Mouse (Mus musculus) limb, embryonic 14.5 days (tissue): ENCODE data around the gene Rab25. TPM values are rescaled to one million over a fixed set of nuclear protein-coding genes. Genes with fewer than 3 reads are reported as not detected.

Experiments used
- ATAC-seq: fragments of 200-750 bp; cut with Nextera tagmentation; 2 replicates; pipeline ENCODE4 v1.8.0; 2017; ENCODE audit warnings: low read depth, moderate number of reproducible peaks, moderate TSS enrichment; ENCODE audit not compliant: low FRiP score
- DNase-seq: peaks from one replicate; pipeline ENCODE4 v3.0.0-alpha.2; 2015; ENCODE audit warnings: low spot score
- H3K27ac ChIP-seq: fragments of 300-500 bp; sonication (generic); replicated peaks from 2 replicates; pipeline ENCODE4 v1.5.1; 2014; ENCODE audit warnings: low read depth, mild to moderate bottlenecking, low read length, moderate library complexity, mixed read lengths
- H3K27me3 ChIP-seq: fragments of 300-500 bp; sonication (generic); 2 replicates; pipeline ENCODE4 v1.6.1; 2014; ENCODE audit warnings: low read length, mixed read lengths; ENCODE audit not compliant: control insufficient read depth, insufficient read depth
- H3K36me3 ChIP-seq: fragments of 300-500 bp; sonication (generic); 2 replicates; pipeline ENCODE4 v1.6.1; 2014; ENCODE audit warnings: mild to moderate bottlenecking, low read length, moderate library complexity, mixed read lengths; ENCODE audit not compliant: control insufficient read depth, insufficient read depth
- H3K4me1 ChIP-seq: fragments of 300-500 bp; sonication (generic); 2 replicates; pipeline ENCODE4 v1.6.1; 2014; ENCODE audit warnings: antibody characterized with exemption, low read length, mixed read lengths; ENCODE audit not compliant: control insufficient read depth, insufficient read depth
- H3K4me2 ChIP-seq: fragments of 300-500 bp; sonication (generic); replicated peaks from 2 replicates; pipeline ENCODE4 v1.6.1; 2014; ENCODE audit warnings: low read depth, mild to moderate bottlenecking, low read length, moderate library complexity; ENCODE audit not compliant: severe bottlenecking
- H3K4me3 ChIP-seq: fragments of 300-500 bp; sonication (generic); replicated peaks from 2 replicates; pipeline ENCODE4 v1.5.1; 2014; ENCODE audit warnings: low read length
- H3K9ac ChIP-seq: fragments of 300-500 bp; sonication (generic); 2 replicates; pipeline ENCODE4 v1.6.1; 2014; ENCODE audit warnings: mild to moderate bottlenecking, low read depth, low read length, moderate library complexity; ENCODE audit not compliant: severe bottlenecking
- H3K9me3 ChIP-seq: fragments of 300-500 bp; sonication (generic); 2 replicates; pipeline ENCODE4 v1.6.1; 2016; ENCODE audit warnings: low read length; ENCODE audit not compliant: control insufficient read depth
- POLR2A ChIP-seq: fragments of 200-500 bp; IDR thresholded peaks from 2 replicates; pipeline ENCODE4 v1.8.0; 2012; ENCODE audit warnings: inconsistent platforms, mild to moderate bottlenecking, moderate library complexity, borderline replicate concordance; ENCODE audit not compliant: insufficient read depth, insufficient read length; ENCODE audit errors: extremely low read depth
- WGBS: fragments of 180-500 bp; shearing (Covaris S2); extraction: QIAGEN DNeasy Blood & Tissue Kit; methylation state at CpG from one replicate; pipeline ENCODE4 v1.1.7; 2014; 5-methylcytosine and 5-hydroxymethylcytosine counted together
- polyA plus RNA-seq, 2 experiments: library from polyadenylated mRNA; depleted of rRNA in 1 of 2; stranded (reverse) in 1 of 2; unstranded in 1 of 2; fragments of >200 nt; fragmentation: Nextera tagmentation in 1 of 2; extraction: Ambion mirVana in 1 of 2; gene quantifications; 2 replicates each; pipeline versions ENCODE4 v1.2.1 to v1.2.3; 2012 to 2014

The Rab25 gene
- polyA plus RNA-seq, 2 experiments, result 35.0 to 70.4 TPM

DNA sequence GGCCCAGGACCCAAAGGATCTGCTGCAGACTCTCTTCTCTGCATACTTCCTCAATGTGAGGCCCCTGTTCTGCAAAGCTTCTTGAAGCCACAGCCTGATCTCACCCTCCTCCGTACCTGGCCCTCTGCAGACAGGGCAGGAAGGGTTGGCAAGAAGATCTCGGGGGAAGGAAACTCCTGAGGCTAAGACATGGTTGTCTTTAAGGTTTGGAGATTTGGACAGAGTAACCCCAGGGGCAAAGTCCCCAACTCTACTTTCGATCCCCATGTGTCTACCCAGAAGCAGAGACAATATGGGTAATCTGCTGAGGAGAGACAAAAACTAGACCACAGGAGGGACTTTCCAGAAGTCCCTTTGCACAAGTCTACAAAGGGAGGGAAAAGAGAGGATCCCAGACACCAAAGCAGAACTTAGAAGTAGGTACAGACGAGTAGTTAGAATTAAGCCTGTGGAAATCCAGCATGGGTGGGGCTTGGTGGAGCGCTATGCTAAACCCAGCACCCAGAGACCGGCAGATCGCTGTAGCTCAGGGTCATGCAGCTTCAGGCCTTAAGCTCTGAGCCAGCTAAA, 34.5 kb downstream of the Rab25 start:
- 70% methylated on average over 7 of the region's 7 CpGs for WGBS
- no peak overlapping the region for H3K4me2 ChIP-seq
- no peak overlapping the region for H3K9ac ChIP-seq
- peak overlapping the region; percentile 77 for H3K27ac ChIP-seq
- ATAC-seq, result no peak
- H3K4me3 ChIP-seq, result no peak overlapping the region
- no peak for TF ChIP-seq POLR2A
- H3K27me3 ChIP-seq, result no peaks in the 10 kb centered on the region
- no peaks in the 10 kb centered on the region for H3K36me3 ChIP-seq
- DNase-seq, result no peak
- no peaks in the 10 kb centered on the region for H3K9me3 ChIP-seq
- H3K4me1 ChIP-seq, result peaks cover 52% of the 10 kb centered on the region

- H3K4me3 ChIP-seq, result no peak overlapping the region
- no peak for TF ChIP-seq POLR2A
- 29% methylated on average over 12 of the region's 15 CpGs for WGBS
- peaks cover 52% of the 10 kb centered on the region for H3K4me1 ChIP-seq
- H3K27ac ChIP-seq, result peak overlapping the region; percentile 77
- ATAC-seq, result no peak
- peak; percentile 51 for DNase-seq
- H3K36me3 ChIP-seq, result no peaks in the 10 kb centered on the region
- H3K9me3 ChIP-seq, result no peaks in the 10 kb centered on the region
- no peak overlapping the region for H3K9ac ChIP-seq
- H3K27me3 ChIP-seq, result no peaks in the 10 kb centered on the region
- H3K4me2 ChIP-seq, result no peak overlapping the region; the same call in 1 of the 2 replicates
Observed at GRCm38 (mm10) chr3:88512896-88513545, 35.1 kb downstream of the Rab25 start.

DNA sequence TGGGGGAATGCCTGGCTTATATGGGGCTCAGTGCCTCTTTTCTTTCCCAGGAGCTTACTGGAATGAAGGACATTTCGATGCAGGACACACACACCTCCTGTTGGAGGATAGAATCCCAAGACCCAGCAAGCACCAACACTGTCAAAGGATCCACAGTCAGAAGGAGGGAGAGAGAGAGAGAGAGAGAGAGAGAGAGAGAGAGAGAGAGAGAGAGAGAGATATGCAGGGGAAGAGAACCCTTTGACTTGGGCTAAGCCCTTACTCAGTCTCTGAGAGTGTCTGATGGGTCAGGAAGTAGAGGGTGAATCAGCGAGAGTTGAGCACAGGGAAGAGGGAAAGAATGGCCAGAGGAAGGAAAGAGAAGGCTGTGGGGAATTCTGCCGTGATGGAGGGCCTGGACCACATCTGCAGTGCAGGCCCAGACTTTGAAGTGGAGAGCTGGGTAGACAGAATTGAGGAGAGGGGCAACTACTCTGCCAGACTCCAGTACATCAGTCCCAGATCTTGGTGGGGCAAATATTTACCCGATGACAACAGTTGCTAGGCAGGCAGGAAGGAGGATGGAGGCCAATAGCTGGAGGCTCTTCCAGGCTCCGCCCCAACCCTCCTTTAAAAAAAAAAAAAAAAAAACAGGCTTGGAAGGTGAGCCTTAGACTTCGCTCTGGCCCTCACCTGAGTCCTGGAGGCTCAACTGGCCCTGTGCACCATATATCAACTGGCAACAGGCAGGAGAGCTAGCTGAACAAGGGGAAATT, 35.8 kb downstream of the Rab25 start:
- 25% methylated on average over 6 of the region's 6 CpGs for WGBS
- Histone ChIP-seq H3K4me1 (peaks cover 52% of the 10 kb centered on the region), H3K4me2 (no peak overlapping the region; the same call in 1 of the 2 replicates), H3K4me3 (no peak overlapping the region), H3K9ac (no peak overlapping the region), H3K27me3 (no peaks in the 10 kb centered on the region), H3K36me3 (no peaks in the 10 kb centered on the region), H3K9me3 (no peaks in the 10 kb centered on the region), H3K27ac (peak overlapping the region; percentile 77)
- TF ChIP-seq POLR2A, result no peak
- peak; percentile 51 for DNase-seq
- no peak for ATAC-seq

DNA sequence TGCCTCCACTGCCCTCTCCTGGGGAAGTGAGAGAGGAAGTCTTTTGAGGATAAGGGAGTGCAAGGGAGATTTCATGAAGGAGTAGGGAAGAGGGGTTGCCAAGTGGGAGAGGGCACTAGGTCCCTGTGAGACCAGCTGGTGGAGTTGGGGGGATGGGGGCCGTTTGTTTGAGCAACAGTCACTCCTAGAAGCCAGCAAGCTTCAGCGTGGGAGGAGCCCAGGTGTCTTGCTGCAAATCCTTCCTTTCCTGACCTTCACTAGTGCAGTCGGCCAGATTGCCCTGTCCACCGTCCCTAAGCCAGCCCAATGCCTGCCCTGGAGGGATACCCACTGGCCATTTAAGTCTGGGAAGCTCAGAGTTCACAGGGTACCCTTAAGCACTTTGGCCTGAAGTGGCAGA, 36.5 kb downstream of the Rab25 start:
- 58% methylated on average over 4 of the region's 4 CpGs for WGBS
- TF ChIP-seq POLR2A, result no peak
- H3K4me2 ChIP-seq, result no peak overlapping the region
- H3K36me3 ChIP-seq, result no peaks in the 10 kb centered on the region
- H3K9me3 ChIP-seq, result no peaks in the 10 kb centered on the region
- no peaks in the 10 kb centered on the region for H3K27me3 ChIP-seq
- DNase-seq (no peak), ATAC-seq (no peak)
- no peak overlapping the region for H3K4me3 ChIP-seq
- no peak overlapping the region for H3K9ac ChIP-seq
- peaks cover 54% of the 10 kb centered on the region for H3K4me1 ChIP-seq
- peak overlapping the region; percentile 77 for H3K27ac ChIP-seq

DNA sequence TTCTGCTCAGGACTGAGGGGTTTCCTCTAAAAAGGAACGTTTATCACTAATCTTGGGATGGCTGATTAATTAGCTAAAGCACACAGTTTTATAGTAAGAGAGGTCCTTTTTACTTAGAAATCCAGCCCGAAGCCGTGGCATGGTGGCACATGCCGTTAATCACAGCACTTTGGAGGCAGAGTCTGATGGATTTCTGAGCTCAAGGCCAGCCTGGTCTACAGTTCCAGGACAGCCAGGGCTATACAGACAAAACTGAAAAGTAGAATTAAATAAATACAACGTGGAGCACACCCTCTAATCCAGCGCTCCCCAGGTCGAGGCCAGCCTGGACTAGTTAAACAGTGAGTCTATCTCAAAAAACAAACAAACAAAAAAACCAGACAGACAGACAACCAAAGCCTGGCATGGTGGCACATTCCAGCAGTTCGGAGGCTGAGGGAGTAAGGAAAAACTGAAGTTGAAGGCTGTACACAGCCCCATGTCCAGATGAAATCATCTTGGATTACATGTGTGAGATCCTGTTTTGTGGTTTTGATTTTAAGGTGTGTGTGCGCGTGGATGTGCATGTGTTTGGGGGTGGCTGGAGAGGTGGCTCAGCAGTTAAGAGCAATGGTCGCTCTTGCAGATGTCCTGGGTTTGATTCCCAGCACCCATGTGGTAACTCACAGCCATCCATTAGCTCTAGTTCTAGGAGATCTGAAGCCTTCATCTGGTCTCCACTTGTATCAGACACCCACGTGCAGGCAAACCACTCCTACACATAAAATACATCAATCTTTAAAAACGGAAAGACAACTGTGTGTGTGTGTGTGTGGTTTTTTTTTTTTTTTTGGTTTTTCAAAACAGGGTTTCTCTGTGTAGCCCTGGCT, 37.4 kb downstream of the Rab25 start:
- no peaks in the 10 kb centered on the region for H3K36me3 ChIP-seq
- 47% methylated on average over 13 of the region's 13 CpGs for WGBS
- TF ChIP-seq POLR2A, result no peak
- peaks cover 63% of the 10 kb centered on the region for H3K4me1 ChIP-seq
- H3K9me3 ChIP-seq, result no peaks in the 10 kb centered on the region
- no peaks in the 10 kb centered on the region for H3K27me3 ChIP-seq
- H3K4me2 ChIP-seq, result peak overlapping the region; percentile 39
- ATAC-seq, result no peak
- H3K4me3 ChIP-seq, result peak overlapping the region; percentile 24
- DNase-seq, result no peak
- peak overlapping the region; percentile 92 for H3K27ac ChIP-seq
- H3K9ac ChIP-seq, result peak overlapping the region; percentile 38; the same call in 1 of the 2 replicates
